Mouse (Mus musculus): ENCODE measurements around the gene Setd1a.

The Setd1a gene

DNA sequence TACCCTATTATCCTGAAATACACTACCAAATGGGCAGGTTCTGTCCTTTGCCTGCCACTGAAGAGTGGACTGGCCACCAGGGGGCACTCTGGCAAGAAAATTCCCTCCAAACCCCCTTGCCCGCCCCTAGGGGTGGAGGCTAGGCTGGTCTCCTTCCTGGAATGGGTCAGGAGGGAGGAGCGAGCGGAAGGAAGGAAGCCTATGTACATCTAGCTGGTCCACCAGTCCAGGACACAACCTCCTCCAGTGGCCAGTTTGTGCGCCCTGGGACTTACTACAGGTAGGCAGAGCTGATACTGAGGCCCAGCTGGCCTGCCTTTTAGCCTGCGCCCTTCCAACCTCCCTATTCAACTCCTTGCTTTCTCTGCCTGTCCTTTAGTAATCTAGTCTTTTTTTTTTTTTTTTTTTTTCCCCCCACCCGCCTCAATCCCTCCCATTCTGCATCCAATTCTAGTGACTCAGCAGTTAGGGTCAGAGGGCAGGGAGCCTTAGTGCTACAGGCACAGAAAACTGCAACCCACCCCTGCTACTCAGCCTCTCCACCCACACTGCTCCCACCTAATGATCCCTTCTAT is 24.1 kb downstream of the Setd1a start, which contains the start of gene Hsd3b7:
TSS of gene Hsd3b7 (plus strand) at position 170 of the 575 bp plus-strand sequence.
- DNase-seq (ENCODE audit: low read depth, low spot score): peak; percentile 33

DNA sequence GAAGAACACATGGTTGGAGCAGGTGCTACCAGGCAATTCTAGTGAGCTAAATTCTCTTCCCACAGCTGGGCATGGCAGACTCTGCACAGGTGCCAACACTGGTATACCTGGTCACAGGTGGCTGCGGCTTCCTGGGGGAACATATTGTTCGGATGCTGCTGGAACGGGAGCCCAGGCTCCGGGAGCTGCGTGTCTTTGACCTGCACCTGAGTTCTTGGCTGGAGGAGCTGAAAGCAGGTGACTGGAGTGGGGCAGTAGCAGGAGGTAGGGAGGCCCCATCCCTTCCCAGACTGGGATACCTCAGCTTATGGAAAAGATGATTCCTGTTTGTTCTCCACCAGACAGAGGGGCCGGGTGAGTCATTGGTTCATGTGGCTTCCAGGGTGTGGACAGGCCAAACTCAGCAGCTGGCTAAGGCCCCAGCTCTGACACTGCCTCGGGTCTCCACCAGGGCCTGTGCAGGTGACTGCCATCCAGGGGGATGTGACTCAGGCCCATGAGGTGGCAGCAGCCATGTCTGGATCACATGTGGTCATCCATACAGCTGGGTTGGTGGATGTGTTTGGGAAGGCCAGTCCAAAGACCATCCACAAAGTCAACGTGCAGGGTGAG is 24.6 kb downstream of the Setd1a start:
- DNase-seq (ENCODE audit: low read depth, low spot score): no peak

DNA sequence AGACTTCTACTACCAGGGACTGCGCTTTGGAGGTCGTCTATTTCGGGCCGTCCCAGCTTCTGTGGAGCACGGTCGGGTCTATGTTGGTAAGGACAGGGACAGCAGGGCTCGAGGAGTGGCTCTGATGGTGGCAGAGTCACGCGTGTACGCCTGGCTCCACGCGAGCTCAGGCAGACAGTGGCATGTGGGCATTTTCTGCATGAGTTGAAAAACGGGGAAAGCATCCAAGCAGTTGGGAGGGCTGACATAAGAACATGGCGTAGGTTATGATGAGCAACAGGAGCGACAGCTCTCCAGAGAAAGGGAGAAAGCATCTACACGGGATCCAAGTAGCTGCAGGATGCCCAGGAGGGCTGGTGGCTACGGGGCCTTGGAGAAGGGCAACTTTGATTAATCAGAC is 25.8 kb downstream of the Setd1a start:
- no peak for DNase-seq (ENCODE audit: low read depth, low spot score)

DNA sequence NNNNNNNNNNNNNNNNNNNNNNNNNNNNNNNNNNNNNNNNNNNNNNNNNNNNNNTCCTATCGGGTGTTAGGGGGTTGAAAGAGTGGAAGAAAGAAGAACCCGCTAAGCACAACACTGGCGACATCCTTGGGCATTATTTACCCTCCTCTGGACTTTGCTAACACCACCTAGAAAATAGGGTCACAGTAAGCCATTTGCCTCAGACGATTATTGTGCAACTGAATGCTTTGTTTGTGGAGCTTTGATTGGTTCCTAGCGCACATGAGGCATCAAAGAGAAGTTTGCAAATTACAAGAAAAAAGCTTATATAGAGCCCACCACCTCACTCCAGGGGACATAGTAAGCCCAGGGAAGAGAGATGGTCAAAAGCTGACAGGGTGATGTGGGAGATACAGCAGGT is 32.4 kb downstream of the Setd1a start:
- DNase-seq (ENCODE audit: low read depth, low spot score): no peak

DNA sequence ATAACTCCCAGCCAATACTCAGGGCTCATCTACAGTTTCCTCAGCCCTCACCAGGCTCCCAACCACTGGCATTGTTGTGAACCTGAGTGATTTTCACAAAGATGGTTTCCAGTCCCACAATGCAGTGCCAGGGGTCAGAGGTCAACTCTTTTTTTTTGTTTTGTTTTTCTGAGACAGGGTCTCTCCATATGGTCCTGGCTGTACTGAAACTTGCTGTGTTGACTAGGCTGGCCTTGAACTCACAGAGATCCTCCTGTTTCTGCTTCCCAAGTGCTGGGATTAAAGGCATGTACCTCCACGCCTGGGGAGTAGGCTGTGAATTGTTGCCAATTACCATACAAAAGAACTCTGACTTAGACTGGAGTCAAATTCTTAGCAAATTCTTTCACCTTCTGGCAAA is 33.4 kb downstream of the Setd1a start:
- no peak for DNase-seq (ENCODE audit: low read depth, low spot score)

DNA sequence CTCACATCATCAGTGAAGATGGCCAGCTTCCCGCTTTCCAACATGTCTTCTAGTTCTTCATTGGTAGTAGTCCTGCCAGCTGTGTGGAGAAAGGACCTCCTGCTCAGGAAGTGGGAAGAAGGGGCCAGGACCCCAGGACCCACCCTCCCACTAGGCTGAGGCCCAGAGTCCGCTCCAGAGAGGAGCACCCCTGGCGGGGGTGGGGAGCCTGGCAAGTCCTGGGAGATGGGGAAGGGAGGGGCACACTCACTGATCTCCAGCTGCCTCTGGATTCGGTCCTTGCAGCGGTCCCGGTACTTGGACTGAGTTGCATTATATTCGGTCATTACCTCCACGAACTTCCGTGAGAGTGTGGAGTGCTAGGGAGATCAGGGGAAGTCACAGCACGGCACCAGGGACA is 34.2 kb downstream of the Setd1a start:
- DNase-seq (ENCODE audit: low read depth, low spot score): no peak

DNA sequence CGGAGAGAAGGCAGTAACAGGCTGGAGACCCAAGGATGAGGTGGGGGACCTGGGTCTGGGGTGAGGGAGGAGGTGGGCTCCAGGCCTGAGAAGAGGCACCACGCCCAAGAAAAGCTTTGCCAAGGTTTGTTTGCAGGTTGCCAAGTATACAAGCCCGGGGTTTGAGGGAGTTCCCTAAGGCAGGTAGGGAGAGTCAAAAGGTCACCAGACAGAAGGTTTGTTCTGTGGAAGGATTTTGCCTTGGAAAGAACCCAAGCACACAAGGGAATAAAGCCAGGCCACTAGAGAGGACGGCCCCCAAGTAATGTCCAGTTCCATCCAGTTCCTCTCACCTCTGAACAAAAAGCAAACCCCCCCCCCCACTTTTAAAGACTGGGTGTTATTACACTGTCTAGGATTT is 34.8 kb downstream of the Setd1a start:
- DNase-seq (ENCODE audit: low read depth, low spot score): no peak

DNA sequence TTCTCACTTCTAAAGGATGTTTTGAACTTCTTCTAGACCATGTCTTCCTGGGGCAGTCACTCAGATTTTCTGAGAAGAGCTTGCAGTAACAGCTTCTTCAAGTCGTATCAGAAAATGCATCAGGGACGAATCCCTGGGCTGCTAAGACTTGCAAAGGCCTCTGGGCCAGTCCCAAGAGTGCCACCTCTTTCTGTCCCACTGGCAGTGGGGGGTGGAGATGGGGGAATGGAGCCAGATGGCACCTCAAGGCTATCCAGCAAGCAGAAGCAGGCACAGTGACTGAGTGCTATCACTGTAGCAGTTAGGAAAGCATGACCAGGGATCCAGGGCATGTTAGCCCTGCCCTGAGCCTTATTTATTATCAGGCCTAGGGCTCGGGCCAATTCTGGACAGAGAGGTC is 35.8 kb downstream of the Setd1a start:
- DNase-seq (ENCODE audit: low read depth, low spot score): no peak

DNA sequence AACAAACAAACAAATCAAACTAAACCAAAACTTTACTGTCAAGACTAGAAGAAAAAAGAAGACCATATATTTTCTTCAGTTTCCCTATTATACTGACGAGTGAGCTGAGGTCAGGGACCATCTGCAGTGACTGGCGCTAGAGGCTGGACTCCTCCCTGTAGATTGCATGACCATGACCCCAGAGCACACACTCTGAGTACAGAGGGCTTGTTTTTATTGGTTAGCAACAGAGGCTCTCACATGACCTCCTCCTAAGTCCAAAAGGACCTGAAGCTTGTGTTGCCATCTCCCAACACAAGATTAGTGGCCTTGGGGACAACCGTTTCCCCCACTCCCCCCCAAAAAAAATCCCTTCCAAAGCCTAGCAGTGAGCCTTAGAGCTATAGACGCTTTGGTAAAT is 37.4 kb downstream of the Setd1a start:
- no peak for DNase-seq (ENCODE audit: low read depth, low spot score)

DNA sequence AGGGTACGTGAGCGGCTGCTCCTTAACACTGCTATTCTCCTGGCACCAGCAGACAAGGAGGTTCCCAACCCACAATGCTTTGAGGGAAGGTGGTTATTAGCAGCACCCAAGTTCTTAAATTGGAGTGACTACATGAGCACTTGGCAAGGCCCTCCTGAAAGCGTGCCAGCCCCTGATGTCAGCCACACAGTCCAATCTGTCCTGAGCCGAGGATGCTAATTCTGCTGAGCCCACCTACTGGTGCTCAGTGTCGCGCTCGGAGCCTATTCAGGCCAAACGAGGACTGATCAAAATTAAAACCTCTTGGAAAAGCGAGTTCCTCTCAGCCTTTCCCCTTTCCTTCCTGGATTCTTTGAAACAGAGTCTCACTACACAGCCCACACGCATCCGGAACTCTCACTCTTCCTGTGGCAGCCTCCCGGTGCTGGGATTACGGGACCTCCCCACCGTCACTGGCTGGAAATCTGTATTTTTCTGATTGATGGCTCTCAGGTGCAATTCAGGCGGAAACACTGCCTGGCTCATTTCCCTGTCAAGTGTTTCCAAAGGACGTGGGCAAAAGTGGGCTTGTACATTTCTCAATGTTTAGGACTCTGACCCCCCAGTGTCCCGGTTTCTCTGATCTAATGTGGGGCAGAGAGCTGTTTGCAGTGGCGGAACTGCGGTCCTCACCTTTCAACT is 37.9 kb downstream of the Setd1a start:
- DNase-seq (ENCODE audit: low read depth, low spot score): no peak

DNA sequence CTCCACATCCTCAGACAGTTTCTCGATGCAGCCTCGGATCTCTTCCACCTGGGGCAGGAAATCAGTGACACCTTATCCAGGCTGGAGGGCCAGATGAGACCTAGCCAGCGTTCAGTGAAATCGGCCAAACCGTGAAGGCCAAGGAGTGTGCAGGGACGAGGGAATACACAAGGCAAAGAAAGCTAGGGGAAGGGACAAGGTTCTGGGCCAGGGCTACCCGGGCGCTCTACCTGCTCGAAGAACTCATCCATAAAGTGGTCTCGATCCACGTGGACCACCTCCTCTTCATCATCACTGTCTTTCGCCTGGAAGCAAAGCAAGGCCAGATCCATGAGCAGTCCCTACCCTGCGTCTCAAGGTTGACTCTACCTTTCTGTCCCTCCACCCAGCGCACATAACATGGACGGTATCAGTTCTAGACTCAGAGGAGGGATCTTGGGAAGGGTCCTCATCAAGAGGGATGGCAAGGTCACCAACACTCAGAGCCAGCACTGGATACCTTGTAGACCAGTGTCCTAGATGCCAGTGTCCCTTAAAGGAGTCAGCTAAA is 38.7 kb downstream of the Setd1a start:
- no peak for DNase-seq (ENCODE audit: low read depth, low spot score)

DNA sequence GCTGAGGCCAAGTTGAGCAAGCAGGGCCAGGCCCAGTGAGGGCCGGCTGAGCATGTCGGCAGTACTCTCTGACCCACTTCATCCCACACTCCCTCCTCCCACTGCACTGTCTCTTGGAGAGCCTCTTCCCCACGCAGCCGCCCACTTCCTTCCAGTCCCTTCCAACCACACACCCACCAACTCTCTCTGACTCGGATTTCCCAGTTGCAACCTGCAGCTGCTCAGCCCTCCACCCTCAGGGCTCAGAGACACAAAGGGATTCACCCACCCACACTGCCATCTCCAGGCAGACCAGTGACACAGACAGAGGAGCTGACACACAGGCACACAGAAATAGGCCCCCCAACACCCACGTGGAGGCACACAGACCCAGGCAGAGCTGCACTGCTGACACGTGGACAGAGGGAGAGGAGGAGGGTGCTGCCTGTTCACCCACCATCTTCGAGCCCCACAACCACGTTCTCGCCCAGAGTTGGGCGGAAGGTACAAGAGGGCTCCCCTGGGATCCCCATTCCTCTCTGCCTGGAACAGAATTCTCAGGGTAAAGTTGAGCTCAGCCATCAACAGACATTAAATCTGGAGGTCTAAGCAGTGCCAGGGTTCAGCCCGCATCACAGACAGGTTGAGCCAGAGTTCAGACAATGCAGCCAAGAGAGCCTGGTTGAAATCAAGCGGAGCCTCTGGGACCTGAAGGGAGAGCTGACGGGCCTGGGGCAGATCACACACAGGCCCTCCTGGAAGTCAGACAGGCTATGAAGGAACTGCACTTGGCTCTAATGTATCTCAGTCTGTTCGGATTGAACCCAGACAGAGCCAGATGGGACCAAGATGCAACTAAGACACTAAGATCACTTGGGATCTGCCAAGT is 39.7 kb downstream of the Setd1a start:
- DNase-seq (ENCODE audit: low read depth, low spot score): no peak

DNA sequence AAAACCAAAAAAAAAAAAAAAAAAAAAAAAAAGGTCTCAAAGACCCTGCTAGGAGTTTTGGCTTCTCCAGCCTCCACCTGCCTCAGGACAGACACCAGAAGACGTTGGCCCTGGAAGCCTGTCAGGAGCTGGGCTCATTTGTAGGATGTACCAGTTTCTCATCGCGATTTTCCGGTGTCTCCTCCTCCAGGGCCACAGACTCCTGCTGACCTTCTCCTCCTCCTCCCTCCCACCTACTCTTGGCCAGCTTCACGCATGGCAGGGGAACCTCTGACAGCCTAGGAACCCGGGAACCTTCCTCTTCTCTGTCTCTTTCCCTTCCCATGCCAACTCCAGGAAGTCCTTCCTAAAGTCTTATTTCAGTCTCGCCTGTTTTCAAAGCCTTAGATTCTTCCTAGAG is 40.6 kb downstream of the Setd1a start:
- no peak for DNase-seq (ENCODE audit: low read depth, low spot score)

DNA sequence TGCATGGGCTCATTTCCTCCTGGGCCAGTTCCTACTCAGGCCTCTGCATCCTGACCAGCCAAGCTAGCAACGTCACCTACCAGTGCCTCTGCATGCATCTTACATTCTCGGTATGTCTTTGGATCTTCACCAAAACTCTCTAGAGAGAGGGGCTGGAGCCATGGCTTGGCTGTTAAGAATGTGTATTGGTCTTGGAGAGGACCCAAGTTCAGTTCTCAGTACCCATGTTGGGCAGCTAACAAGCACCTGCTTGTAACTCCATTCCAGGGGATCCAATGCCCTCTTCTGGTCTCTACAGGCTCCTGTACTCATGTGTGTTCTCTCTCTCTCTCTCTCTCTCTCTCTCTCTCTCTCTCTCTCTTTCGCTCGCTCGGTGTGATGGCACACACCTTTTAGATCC is 41.3 kb downstream of the Setd1a start:
- no peak for DNase-seq (ENCODE audit: low read depth, low spot score)

DNA sequence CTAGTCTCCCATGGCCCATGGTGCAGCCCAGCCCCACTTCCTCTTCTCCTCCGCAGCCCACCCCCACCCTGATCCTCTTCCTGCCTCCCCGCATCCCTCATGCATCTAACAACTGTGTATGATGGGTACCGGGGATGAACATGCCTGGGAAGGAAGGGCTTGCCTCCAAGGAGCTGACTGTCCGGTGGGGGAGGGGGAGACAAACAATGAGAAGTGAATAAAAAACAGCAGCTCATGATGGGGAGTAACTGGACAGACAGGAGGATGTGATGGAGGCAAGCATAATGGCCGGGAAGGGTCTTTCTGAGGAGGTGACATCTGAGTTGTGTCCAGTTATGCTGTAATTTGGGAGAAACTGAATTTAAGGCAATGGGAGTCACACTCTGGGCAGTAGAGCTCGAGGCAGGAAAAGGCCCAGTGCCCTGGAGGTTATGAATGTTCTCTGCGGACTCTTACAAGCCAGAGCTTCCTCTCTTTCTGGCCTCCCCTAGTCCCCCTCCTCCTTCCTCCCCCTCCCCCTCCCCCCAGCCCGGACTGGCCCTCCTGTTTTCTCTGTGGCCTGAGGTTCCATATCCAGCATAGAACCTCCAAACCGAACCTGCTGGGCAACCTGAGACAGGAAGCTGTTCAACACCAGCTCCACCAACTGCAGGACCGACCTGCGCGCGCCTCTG is 44.5 kb downstream of the Setd1a start:
- no peak for DNase-seq (ENCODE audit: low read depth, low spot score)

DNA sequence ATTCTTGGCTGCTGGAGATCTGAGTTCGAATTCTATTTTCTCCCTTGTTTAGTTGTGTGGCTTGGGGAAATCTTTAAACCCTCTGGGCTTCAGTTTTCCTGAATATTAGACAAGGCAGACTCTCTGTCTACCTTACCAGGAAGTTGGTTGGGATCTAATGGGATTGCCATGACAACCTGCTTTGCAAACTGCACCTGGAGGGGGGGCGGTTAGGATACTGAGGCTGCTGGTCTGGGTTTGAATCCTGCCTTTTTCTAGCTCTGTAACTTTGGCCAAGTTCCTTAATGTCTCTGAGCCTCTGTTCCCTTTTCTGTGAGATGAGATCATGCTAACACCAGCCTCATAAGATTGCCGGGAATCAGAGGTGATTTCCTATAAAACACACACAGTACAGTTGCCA is 46.0 kb downstream of the Setd1a start:
- DNase-seq (ENCODE audit: low read depth, low spot score): no peak

DNA sequence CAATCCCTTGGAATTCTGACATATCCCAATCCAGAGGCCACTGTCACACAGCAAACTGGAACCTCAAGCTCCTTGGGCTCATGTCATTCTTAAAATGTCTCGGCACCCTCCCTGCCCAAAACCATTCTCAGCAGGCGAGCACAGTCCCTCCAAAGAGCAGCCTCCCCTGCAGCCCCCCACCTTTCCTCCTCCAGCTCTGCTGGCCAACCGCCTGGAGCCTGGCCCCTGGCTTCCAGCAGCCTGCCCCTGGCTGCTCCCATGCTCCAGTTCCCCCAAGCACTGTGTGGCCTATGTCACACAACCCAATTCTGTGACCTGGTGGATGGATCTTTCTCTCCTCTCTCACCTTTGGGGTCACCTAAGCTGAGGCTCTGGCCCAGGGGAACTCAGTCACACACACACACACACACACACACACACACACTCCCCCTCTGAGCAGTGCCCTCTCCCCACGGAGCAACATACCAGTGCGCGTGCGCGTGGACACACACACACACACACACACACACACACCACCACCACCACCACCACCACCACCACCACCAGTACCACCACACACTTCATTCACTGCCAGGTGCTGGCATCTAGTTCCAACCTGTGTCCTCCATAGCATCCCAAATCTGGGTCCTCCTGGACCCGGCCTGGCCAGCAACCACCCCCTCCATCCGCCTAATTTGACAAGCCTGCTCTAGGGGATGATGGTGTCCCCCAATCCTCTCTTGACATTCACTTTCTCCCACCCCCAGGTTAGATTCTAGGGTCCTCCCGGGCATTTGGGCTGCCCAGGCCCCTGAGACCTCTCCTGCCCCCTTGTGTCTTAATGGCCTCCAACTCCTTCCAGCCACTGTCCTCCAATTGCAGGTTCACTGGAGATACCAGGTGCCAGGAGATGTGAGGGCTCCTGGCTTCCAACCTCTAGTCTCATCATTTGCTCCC is 47.0 kb downstream of the Setd1a start:
- DNase-seq (ENCODE audit: low read depth, low spot score): no peak

DNA sequence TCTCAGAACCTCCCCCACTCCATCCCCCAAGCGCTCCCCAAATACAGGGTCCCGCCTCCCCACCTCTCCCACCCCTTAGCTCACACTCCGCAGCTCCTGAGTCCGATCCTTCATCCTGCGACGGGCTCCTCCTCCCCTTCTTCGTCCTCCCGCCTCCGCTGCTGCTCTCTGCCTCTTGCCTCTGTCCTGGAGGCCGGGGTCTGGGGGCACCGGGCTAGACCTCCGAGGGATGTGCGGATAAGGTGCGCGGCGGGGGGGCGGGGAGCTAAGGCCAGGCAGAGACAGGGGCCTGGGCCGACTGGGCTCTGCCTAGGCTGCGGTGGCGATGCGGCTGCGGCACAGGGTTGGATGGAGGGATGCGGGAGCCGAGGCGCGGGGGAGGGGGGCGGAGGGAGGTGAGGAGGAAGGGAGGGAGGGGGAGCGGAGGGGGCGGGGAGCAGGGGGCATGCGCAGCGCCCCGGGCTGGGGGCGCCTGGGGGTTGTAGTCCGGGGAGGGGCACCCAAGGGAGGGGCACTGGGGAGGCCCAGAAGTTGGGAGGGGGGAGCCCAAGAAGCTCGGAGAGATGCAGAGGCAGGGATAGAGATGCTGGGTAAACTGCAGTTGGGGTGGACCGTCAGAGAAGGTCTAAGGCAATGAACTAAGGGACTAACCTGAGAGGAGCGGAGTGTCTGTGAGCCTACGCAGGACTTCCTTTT is 47.9 kb downstream of the Setd1a start, which contains the start of the genes Stx4a and Stx1b:
TSS of gene Stx4a (plus strand) at position 119 of the 696 bp plus-strand sequence.
TSS of gene Stx1b (minus strand) at position 374 of the 696 bp plus-strand sequence.
- DNase-seq (ENCODE audit: low read depth, low spot score): no peak

DNA sequence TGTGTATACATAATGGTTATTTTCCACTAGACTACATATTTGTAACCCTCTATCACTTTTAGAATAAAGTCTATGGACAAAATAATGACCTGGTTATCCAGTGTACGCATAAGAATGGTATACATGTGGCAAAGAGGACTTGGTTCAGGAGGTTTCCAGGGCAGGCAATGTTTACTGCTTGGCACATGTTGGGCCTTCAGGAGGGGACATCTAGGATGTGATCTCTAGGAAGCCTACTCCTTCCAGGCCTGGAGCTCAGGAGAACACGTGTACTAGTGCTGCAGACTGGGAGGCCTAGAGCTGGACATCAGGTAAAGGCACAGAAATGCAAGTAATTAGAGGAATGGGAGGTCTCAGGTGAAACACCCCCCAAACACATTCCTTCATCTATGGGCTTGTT is 59.1 kb downstream of the Setd1a start:
- DNase-seq (ENCODE audit: low read depth, low spot score): no peak

DNA sequence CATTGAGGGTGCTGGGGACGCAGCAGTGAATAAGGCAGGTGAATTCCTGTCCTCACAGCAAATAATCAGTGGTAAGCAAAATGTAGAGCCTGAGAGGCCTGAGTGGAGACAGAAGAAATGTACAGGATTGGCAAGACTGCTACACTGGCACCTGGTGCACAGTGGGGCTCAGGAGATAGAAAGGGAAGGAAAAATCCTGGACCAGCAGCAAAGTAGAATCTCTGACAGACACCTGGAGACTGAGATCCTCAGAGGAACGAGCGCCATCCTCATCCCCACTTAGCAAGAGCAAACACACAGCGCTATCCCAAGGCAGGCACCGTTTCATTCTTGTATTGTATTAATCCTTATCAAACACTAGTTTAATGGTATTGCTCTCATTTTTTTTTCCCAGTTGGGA is 61.0 kb downstream of the Setd1a start:
- no peak for DNase-seq (ENCODE audit: low read depth, low spot score)

Data from retina, adult 2 months (tissue).